Mouse (Mus musculus): ENCODE results near the gene Slc36a3.

DNA sequence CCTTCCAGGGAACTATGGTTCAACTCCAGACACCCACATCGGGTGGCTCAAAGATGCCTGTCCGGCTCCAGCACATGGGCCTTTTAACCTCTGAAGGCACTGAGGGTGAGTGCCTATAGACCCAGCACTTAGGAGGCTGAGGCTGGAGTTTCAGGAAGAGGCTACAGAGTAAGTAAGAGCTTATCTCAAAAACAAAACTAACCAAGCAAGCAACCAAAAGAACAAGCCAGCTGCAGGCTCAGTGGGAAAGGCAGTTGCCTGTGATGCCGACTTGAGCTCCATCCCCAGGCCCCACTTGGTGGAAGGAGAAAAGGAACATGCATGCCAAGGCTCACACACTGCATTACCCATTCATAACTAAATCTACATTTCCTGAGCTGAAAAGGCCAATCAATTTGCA lies 73.0 kb downstream of the Slc36a3 start:
- TF ChIP-seq POLR2A (IDR thresholded peaks at IDR 0.05; ENCODE audit: borderline replicate concordance, low read depth, low read length) (no peak), CTCF (IDR thresholded peaks at IDR 0.05; ENCODE audit: low read depth, low read length) (no peak)

Measured in bone marrow macrophage, adult 2 months (primary cell).